ENCODE assay signal across 10 mouse cellular contexts in genomic region chr14:25486742-25487469, GRCm38 (mm10). TPM values are rescaled to one million over a fixed set of nuclear protein-coding genes. Genes with fewer than 3 reads are reported as not detected.
A peak's percentile ranks its signal among the peaks of the same experiment; 100 is the strongest.
DNase-seq lines count a peak whose midpoint lies in the region; ATAC-seq lines count a peak whose summit lies in the region.
"Had no signal": no experiment of that assay in that cellular context is flagged by ENCODE, and none has a peak within 500 bp of the region (broad histone marks: within the 10 kb centered on the region; RNA-seq: fewer than 3 reads in every experiment).

No protein-coding gene starts in this region.

- H3K9me3 ChIP-seq in embryonic facial prominence, embryonic 13.5 days: no peaks in the 10 kb centered on the region
- no peaks in the 10 kb centered on the region for H3K9me3 ChIP-seq in liver, embryonic 12.5 days (replicated peaks)

- H3K4me2 ChIP-seq in embryonic facial prominence, embryonic 13.5 days: no peak overlapping the region
- no peak overlapping the region for H3K4me2 ChIP-seq in liver, embryonic 12.5 days

- peak; percentile 96 for DNase-seq in heart, adult 11 months
- no peak for DNase-seq in heart, postnatal 10 days
- DNase-seq in 3134 (ENCODE audit: extremely low read depth, insufficient read length, low spot score): peak; percentile 72
- DNase-seq in left cerebral cortex, postnatal 4 days: no peak
- no peak for DNase-seq in ovary, postnatal 10 days (ENCODE audit: low spot score)
- DNase-seq: cerebellum, adult 11 months; right cerebral cortex, adult 18-20 months had no signal

- peaks cover 57% of the 10 kb centered on the region for H3K4me1 ChIP-seq in embryonic facial prominence, embryonic 13.5 days
- peaks cover 100% of the 10 kb centered on the region for H3K4me1 ChIP-seq in liver, embryonic 12.5 days

- intact Hi-C loops in heart, postnatal 10 days (cut with DNase I): loop anchor here (1.0 kb wide), 1 partner anchor 22 kb away; no protein-coding TSS in a partner anchor
- intact Hi-C loops in left cerebral cortex, postnatal 4 days (cut with DNase I): no loop called here

- no peaks in the 10 kb centered on the region for H3K36me3 ChIP-seq in embryonic facial prominence, embryonic 13.5 days
- no peaks in the 10 kb centered on the region for H3K36me3 ChIP-seq in liver, embryonic 12.5 days

- no peak overlapping the region for H3K27ac ChIP-seq in embryonic facial prominence, embryonic 13.5 days
- peak overlapping the region; percentile 38 for H3K27ac ChIP-seq in liver, embryonic 12.5 days

- H3K4me3 ChIP-seq in embryonic facial prominence, embryonic 13.5 days: no peak overlapping the region
- no peak overlapping the region for H3K4me3 ChIP-seq in liver, embryonic 12.5 days

- no peaks in the 10 kb centered on the region for H3K27me3 ChIP-seq in embryonic facial prominence, embryonic 13.5 days
- H3K27me3 ChIP-seq in liver, embryonic 12.5 days (replicated peaks): no peaks in the 10 kb centered on the region

- WGBS in embryonic facial prominence, embryonic 13.5 days: 73% methylated on average over 9 of the region's 9 CpGs
- 69% methylated on average over 9 of the region's 9 CpGs for WGBS in liver, embryonic 12.5 days (ENCODE audit: insufficient replicate concordance)

- H3K9ac ChIP-seq in embryonic facial prominence, embryonic 13.5 days: peak overlapping the region; percentile 49; the same call in 1 of the 2 replicates
- H3K9ac ChIP-seq in liver, embryonic 12.5 days: no peak overlapping the region

- ATAC-seq in embryonic facial prominence, embryonic 13.5 days (ENCODE audit: insufficient number of reproducible peaks, insufficient read depth, low FRiP score, low TSS enrichment, low read depth): no peak
- no peak for ATAC-seq in liver, embryonic 12.5 days
- ATAC-seq in activated CD4-positive, CD25-positive, alpha-beta regulatory T cell, adult 4 months: no peak

RNA-seq across cellular contexts. Expression of gene Zmiz1, which starts 27.9 kb away (rescaled TPM):
- 10 to 100 TPM; 70.9 to 72.0 TPM for total RNA-seq in heart, postnatal 10 days (2021)
- 44.3 and 52.9 TPM in 2 replicates for polyA plus RNA-seq in embryonic facial prominence, embryonic 13.5 days (2015; fragmentation: Nextera tagmentation; extraction: Ambion mirVana)
- polyA plus RNA-seq in liver, embryonic 12.5 days (2016; fragmentation: Nextera tagmentation; extraction: Ambion mirVana): 9.1 and 10.2 TPM in 2 replicates
- total RNA-seq in left cerebral cortex, postnatal 4 days (2021): 100 to 1,000 TPM; 149 to 152 TPM
- 10 to 100 TPM; 23.8 to 27.9 TPM for polyA plus RNA-seq in activated CD4-positive, CD25-positive, alpha-beta regulatory T cell, adult 4 months (2017; shearing (Covaris generic))

Comparison
In these comparisons a context has a peak if more than half of its experiments do, and no peak if none do; other contexts are left out.
1. DNase-seq: peak in heart, adult 11 months (single experiment) and 3134 (single experiment); none in heart, postnatal 10 days (0 of 2), left cerebral cortex, postnatal 4 days (single experiment) and ovary, postnatal 10 days (single experiment).